Mouse (Mus musculus) embryonic fibroblast, embryonic 13.5 days (primary cell): ENCODE data around the gene Spint2.

ENCODE experiments used
- CTCF ChIP-seq: IDR thresholded peaks from 2 replicates; pipeline ENCODE4 v1.5.1; 2011; ENCODE audit warnings: mild to moderate bottlenecking, control low read depth, low read length, moderate library complexity, borderline replicate concordance; ENCODE audit not compliant: insufficient read depth
- POLR2A ChIP-seq: IDR thresholded peaks from 2 replicates; pipeline ENCODE4 v1.6.1; 2011; ENCODE audit warnings: low read depth, mild to moderate bottlenecking, control low read depth, low read length, moderate library complexity

DNA sequence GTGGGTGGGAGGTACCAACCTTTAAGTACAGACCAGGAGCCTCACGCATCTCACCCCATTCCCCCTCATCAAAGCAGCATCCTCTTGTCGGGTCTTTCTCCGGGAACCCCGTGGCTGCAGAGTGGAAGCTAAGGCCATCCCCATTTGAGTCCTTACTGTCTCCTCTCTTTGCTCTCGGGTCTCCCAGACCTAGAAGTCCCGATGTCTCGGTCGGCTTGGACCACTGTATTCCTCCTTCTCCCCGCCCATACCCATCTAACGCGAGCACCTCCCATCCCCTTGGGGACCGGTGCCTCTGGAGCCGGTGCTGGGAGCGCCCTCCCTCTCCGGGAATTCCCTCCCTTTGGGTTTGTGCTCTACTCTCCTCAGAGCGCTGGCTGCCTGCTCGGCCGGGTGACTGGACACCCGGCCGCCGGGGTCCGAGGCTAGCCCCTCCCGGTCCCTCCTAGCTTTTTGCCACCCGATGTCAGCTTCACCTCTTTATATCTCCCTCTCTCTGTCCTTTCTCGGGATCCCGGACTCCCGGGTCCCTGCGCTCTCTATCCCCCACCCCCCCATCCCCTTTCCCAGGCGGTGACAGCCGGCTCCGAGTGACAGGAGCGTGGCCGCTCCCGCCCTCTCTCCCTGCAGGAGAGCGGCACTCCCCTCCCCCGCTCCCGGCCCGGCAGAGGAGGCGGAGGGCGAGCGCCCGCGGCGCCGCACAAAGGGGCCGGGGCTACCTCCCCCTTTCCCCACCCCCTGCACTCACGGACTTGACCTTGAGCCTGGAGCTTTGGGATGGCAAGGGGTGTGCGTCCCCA lies 23.0 kb upstream of the Spint2 start:
- no peak for TF ChIP-seq POLR2A
- TF ChIP-seq CTCF = no peak
